Mouse (Mus musculus): Measurements from ENCODE around the gene Samsn1.

The Samsn1 gene

DNA sequence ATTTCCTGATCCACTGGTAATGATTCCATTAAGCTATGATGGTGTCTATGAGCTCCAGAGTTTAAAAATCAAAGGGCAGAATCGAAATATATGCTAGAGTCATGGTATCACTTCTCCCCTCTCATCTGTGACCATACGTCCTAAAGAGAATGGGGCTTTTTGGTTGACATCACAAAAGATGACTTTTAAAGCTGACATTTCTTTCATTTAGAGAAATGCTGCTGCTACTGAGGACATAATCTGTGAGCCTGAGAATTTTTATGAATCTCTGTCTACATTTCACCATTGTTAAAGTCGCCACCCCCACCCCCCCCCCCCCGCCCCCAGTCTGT, 91.9 kb downstream of the Samsn1 start:
- no peak for DNase-seq

DNA sequence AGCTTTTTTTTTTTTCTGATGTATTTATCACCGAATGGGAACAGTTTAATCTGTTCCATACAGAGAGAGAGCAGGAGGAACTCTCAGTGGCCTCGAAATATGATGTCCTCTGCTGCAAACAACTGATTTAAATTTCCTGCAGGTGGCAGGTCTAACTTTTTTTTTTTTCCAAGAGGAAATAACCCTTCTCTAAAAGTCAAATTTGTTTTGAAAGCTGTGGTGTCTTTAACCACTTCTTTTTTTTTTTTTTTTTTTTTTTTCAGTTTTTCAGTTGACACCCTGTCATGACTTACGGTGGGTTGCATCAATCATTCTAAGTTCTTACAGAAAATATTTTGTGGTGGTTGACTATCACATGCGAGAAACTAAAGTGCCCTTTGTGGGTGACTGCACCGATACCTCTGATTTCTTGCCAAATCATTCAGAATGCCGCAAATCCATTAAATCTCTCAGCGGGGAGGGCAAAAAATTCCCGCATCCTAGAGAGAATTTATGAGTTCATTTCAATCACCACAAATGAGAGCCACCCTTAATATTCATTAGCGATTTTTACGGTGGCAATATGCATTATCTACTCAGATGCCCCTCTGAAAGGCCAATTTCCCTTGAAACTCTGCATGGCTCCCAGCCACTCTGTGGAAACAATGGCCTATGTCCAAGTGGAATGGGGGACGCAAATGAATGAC, 92.4 kb downstream of the Samsn1 start:
- DNase-seq, result no peak

DNA sequence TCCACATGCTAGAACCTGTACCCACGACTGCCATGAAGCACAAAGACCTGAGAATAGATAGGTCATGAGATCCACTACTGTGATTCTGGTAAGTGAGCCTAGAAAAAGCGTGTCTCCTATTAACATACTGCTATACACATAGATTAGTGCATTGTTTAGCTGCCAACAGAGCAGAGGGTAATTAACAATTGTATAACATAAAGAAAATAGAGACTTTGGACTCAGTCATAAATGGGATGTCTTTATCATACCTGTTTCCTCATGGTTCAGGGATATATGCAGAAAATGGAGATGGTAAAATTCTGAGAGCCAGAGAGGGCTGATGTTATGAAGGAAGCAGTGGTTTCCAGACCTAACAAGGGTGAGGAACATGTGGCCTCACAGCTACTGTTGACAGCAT, 95.6 kb downstream of the Samsn1 start:
- no peak for DNase-seq

DNA sequence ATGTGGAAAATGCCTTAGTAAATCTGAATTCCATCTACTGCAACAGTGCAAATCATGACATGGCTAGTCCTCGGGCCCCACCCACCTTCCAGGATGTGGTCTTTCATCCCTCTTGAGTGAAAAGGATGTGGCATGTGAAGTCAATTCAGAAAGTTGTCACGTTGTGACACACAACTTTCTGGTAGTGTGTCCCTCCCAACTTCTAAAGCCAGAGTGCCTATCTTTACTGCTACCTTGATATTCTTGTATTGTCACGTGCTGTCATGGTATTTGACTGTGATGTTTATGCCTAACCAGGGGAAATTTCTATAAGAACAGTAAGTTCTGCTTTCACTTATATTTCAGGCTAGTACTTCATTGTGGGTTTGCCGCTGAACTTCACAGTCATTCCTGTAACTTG, 101.2 kb downstream of the Samsn1 start:
- DNase-seq, result no peak

DNA sequence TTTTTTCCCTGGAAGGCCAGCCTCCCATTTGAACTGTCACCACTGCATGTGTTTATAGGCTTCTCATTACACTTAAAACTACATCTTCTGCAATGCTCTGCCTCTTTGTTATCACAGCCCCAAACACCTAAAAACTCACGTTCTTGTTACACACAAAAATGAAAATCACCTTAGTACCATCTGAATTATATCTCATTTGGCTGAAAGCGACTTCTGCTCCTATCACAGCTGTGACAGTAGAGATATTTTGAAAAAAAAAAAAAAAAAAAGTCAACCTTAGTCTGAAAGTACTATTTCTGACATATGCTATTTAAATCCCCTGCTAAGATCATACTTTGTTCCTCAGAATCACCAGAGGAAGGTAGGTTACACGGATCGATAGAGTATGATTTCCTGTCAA, 102.8 kb downstream of the Samsn1 start:
- no peak for DNase-seq

DNA sequence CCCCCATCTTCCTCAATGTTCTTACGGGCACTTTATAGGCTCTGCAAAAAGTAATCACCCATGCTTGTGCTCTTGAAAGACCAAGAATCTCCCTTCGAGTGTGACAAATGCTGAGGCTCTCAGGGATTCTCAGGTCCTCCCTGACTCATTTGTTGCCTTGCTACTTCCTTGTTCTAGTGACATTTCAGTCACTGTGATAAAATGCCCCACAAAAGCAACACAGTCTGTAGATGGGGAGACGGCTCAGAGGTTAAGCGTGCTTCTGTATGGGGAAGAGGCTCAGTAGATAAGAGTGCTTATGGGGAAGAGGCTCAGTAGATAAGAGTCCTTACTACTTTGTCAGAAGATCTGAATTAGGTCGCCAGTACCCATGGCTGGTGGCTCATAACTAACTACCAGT, 104.4 kb downstream of the Samsn1 start:
- no peak for DNase-seq

DNA sequence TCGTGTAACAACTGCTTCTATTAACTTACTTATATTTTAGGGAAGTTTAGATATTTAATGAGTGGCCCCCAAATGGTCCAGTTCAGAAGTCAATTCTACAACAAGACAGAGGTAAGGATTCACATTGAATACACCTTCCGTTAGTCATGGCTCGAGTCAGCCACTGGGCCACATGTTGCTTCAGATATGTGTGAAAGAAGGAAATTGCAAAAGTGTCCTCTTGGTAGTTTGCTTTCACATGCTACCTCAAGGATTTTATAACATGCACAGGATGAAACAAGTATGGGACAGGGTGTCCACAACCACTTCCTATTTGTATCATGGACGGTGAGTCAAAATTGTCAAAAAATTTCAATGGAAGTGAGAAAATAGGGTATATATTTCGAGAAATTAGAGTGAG, 110.0 kb downstream of the Samsn1 start:
- DNase-seq, result no peak

DNA sequence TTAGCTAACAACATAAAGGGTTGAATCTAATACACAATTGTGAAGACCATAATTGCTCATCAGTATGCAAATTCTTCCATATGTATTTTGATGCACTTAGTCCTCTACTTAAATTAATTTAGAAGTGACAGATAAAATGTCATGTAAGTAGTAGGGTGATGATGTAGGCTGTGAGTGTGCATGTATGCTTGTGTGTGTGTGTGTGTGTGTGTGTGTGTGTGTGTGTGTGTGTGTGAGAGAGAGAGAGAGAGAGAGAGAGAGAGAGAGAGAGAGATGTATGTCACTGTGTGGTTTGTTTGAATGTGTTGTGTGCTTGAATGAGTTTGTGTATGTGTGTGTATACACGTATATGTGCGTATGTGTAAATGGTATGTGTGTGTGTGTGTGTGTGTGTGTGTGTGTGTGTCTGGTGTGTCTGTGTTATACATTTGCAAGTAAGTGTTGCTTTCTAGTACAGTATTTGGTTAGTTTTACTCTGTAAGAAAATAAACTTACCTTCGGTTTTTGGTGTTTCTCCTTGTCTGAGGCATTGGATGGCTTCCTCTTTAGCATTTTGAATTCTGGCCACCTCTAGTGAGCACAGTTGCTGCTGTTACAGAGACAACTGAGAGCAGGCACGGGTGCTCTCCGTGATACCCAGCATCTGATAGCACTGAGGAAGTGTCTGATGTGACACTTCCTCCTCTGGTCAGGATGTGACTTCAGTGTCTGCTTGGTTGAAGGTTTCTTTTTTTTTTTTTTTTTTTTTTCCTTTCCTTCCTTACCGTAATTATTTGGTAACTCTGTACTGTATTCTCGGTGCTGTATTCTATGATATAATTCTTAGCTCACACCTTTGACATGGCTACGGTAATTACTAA, 113.2 kb downstream of the Samsn1 start:
- DNase-seq, result no peak

DNA sequence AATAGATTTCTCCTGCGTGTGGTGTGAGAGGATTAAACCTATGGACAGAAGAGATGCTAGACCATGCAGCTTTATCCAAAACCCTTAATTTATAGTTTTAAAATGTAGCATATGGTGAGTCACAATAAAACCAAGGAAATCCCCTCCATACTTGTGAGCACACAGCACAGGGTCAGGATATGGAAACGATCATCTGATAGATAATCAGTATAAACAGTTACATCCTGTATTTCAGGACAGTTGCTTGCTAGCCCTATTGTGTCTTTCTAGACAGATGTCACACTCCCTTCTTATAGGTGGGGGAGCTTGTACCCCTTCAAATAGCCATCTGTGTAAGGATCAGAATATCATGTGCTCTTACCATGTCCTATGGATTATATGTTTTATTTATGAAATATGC, 115.3 kb downstream of the Samsn1 start:
- DNase-seq, result no peak

DNA sequence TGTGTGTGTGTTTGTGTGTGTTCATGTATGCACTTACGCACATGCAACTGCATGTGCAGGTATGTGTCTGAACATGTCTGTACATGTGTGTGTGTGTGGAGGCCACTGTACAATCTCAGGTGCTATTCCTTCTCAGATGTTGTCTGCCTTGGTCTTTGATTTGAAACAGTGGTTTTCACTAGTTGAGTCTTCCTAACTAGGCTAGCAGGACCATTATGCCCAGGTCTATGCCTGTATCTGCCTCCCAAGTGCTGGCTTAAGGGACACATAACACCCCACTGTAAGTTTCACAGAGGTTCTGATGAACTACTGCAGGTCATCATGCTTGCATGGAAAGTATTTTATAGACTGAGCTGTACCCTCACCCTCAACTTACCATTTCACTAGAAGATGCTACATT, 115.8 kb downstream of the Samsn1 start:
- no peak for DNase-seq

DNA sequence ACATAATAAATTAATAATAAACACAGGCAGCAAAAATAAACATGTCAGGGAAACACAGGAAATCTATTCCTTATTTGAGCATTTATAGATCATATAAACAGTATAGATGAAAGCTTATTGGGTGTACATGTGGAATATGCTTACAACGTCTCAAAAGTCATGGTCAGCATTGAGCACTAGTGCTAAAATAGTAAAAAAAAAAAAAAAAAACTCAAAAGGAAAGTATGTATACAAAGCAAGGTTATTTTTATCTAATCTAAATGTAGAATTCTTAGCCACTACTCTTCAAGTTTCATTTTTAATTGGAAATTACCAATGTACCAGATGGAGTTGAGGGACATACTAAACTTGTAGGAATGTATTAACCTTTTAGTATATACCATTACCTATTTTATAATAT, 116.8 kb downstream of the Samsn1 start:
- no peak for DNase-seq

DNA sequence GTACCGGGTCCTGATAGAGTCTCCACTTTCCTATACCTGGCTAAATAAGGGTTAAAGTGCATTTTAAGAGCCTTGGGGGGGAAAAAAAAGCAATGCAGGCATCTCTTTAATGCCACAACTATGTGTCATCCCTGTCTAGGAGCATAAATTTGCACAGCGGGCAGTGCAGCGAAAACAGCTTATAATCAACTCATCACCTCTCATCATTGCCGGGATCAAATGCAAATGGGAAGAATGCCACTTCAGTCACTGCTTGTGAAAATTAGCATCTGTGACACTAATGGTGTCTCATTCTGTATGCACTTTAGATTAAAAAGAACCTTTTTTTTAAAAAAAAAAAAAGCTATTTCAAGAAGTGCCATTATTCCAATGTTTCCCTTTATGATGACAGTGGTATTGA, 118.0 kb downstream of the Samsn1 start:
- DNase-seq, result no peak

DNA sequence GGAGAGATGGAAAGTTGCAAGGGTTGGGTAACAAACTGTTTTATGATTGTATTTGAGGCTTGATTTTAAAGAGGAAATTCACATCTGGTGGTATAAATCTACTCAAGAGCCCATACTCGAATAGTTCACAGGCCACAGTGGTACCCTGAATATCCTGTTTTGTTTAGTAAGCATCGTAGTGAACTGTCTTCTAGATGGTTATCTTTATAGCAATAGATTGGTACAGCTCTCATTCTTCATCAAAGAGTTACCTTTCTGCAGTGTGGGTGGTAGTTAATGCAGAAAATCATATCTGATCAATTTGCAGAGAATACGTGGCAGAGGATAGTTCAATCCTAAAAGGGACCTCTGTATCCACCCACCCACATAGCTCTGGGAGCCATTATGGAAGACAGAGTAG, 119.1 kb downstream of the Samsn1 start:
- no peak for DNase-seq

DNA sequence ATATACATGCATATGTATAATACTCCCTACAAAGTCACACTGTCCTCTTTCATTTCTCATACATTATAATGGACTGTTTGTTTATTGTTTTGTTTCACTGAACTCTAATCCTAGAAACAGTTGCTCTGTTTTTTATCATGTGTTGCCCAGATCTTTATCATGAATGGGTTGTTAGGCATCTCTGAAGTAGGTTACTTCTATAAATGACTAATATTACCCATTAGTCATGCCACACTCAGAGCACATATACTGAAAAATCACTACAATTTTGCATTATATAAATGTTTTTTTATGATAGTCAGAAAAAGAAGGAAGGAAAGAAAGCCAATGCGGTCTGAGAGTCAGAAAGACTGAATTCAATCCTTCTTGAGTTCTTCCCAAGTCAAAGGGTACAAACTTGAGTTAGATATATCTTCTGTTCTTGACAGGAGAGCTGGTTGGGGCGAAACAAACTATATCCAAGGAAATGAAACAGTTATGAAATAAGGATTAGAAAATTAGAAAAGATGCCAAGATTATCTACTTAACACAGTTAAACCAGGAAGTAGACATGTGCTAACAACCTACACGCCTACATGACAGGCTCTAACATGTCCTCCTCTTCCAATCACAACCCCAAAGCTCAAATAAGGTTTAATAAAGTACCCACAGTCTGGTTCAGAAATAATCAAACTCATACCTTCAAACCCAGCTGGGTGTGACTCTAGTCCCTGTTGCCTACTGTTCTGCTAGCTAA, 122.0 kb downstream of the Samsn1 start:
- DNase-seq, result no peak

DNA sequence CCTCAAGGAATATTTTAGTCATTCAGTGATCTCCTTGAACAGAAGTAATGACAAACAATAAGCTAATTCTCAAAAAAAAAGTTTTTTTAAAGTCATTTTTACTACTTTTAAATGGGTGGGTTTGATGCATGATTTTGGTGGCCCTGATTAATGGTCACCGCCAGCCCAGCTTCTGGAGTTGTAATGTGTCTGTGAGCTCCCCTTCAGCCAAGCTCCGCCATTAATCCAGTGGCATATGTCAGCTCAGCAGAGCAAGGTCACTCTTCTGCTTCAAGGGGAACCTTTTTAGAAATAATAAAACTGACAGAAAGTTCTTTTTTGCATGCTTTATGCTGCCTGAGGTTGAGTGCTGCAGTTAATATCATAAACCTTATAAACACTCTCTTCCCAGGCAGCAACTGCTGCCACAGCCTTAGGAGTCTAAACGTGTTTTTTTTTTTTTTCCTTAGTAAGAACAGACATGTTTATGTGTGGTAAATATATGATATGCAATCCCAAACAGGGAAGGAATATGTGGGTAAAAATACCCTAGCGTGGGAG, 124.2 kb downstream of the Samsn1 start:
- no peak for DNase-seq

DNA sequence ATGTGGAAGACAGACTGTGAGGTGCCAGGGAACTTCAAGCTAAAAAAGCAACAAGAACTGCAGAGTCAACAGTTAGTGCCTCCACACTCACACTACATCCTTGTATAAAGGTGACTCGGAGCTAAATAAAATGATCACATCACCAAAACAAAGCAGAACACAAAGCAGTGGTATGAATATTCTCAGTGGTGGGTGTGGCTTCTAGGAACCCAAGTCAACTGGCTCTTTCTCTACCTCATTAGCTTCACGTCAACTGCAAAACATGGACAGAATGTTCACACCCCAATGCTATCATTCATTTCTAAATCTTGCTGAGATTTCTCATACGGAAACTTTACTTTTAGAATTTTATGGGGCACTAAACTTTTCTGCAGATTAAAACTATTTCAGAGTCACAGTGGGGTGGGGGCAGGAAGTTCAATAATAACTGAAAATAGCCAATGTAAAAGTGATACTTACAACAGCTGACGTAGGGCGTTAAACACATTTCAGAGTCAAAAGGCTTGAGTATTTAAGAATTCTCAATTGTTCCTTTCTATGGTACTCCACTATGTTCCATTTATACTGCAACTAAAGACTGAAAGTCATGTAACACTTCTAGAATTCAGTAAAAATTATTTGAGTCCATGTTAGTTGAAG, 127.7 kb downstream of the Samsn1 start:
- no peak for DNase-seq

DNA sequence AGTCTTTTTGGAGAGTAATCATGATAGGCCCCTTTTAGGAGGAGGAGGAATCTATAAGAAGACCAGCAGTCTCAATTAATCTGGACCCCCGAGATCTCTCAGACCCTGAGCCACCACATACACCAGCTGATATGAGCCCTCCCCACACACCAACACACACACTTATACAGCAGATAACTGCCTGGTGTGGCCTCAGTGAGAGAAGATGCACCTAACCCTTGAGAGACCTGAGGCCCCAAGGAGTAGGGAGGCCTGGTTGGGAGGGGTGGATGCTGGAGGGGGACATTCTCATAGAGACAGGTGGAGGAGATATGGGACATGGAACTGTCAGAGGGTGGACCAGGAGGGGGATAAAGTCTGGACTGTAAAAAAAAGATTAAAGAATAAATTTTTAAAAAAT, 128.6 kb downstream of the Samsn1 start:
- DNase-seq, result no peak

DNA sequence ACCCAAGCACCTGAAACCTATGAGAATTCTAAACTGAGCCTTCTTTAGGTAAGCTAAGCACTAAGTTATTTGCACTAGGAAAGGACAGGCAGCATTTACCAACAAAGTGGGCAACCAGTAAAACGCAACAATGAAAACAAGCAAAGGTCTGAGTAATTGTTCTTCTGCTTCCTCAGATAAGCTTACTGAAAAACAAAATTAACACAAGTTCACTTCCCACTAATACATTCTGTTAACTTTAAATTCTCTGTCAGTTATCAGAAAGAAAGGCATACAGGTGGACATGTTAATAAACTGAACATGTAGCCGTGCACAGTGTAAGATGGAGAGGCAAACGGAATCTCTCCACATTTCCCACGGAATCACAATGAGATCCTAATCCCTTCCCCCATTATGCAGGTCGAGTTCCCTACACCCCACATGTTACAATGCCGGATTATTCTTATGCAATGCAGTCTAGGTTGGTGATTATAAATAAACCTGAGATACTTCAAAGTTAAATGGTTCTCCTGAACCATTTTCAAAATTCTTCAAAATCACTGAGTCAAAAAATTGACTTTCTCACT, 132.9 kb downstream of the Samsn1 start:
- no peak for DNase-seq

DNA sequence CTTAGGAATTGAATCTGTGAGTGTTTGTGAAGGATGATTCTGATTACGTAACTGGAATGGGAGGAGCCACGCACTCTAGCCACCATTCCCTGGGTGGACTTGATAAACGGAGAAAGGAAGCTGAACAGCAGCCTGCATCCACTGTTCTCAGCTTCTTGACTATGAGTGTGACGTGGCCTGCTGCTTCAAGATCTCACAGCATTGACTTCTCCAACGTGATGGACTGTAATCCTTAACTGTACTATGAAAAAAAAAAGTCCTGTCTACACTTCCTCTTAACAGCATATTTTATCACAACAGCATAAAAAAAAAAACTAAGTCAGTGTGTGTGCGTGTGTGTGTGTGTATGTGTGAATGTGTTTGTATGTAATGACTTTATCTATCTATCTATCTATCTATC, 134.9 kb downstream of the Samsn1 start:
- DNase-seq, result no peak

DNA sequence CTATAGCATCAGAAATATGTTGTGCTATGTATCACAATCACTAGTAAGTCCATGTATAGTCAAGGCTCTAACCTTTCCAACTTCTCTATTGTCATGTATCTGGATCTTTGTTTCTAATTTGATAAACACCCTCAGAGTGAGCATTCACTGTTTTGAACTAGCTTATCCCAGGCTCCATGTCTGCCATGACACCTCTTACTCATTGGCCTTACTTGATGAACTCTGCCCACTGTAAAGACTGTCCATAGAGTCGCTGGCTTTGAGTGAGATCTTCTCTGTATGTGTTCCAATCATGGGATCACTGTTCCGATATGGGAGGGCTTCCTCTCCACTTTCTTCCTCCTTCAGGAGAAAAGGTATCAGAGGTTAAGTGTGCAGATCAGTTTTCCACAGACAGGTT, 143.2 kb downstream of the Samsn1 start:
- DNase-seq, result no peak

DNA sequence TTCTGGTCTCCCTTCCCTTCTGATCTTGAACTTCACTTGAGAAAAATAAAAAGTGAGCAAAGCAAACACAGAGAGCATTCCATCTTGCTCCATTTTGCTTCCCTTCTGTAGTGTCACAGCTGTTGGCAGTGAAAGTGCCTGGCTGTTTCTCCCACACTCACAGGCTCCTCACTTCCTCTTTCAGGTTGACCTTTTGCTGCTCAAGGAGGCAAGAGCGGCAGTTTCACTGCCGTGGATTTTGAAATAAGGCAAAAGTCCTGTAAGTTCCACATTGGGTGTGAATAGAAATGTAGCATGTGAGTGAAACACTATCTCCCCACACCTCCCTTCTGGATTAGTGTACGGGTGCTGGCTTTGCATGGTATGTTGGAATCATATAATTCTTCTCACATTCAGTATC, 144.9 kb downstream of the Samsn1 start:
- DNase-seq, result no peak

DNA sequence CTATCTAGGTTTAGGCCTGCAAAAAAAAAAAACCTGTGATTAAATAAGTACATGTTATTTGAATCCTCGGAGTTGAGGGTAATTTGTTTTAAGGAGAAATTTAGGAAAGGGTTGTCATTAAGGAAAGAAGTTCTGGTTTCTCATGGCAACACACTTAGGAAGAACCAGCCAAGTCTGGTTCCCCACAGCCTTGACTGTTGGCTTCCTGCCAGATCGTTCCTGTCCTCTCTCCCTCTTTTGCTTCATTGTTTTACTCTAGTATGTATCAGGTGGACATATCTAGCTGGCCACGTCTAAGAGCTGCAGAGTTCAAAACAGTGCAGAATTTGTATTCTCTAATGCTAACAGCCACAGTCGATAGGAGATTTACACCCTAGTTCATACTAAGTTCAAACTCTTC, 146.2 kb downstream of the Samsn1 start:
- DNase-seq, result peak; percentile 7

DNA sequence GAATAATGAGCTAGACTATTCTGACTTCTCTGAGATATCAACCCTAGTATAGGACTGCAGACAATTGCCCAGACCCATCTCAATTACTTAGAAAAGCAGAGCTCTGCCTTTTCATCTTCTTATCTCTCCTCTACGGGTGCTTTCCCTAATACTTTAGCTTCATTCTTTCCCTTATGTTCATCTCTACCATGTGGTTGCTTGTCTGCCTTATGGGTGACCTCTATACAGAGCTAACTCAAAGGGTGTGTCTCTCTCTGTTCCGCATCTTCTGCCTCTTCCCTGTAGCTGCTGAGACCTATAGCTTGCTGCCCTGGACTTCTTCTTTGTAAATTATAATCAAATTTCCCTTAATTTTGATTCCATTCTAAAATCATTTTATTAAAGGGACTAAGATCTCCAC, 147.6 kb downstream of the Samsn1 start:
- no peak for DNase-seq

Measured in right cerebral cortex, postnatal 14 days (tissue).